Mouse (Mus musculus): ENCODE measurements at regions not wholly inside any gene's neighbourhood (a gene's known extent, or its start where the extent isn't known, plus 50 kb on each side); places are given as distances from the start of the nearest gene placed in this dataset.

GRCm38 (mm10) chr13:85471340-85471739, 182.4 kb upstream of the Rasa1 start:
- no peak for TF ChIP-seq CTCF (IDR thresholded peaks at IDR 0.05; ENCODE audit: insufficient read depth, low read depth, low read length)
- no peak for TF ChIP-seq POLR2A (IDR thresholded peaks at IDR 0.05; ENCODE audit: insufficient read depth, low read depth, low read length)

All from olfactory bulb, adult 2 months (tissue).